Mouse (Mus musculus) ES-CJ7 (cell line): ENCODE measurements around the gene Gpr174.
A peak's percentile ranks its signal among the peaks of the same experiment; 100 is the strongest.

Source experiments
- DNase-seq: peaks from one replicate; pipeline ENCODE4 v3.0.0; 2011; ENCODE audit warnings: low read depth, low spot score

Gpr174 gene

GRCm38 (mm10) chrX:107255486-107256227 is at the start of gene Gpr174:
TSS of gene Gpr174 (plus strand) at chrX:107255878.
- no peak for DNase-seq

- no peak for DNase-seq
Observed at GRCm38 (mm10) chrX:107217577-107218090, 38.0 kb upstream of the Gpr174 start.

DNA sequence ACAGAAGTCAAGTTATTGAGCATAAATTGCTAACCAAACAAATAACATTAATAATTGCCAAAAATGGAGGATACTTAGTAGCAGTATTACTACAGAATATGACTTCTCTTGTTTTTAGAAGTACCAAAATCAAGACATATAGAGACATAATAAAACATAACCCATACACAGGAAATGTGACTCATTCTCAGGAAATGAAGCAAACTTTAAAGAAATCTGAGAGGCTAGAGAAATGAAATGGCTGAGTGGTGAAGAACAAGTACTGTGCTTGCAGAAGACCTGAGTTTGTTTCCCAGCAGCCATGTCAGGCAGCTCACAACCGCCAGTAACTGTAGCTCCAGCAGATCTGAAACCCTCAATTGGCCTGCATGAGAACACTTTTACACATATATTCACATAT is 30.8 kb upstream of the Gpr174 start:
- no peak for DNase-seq

DNA sequence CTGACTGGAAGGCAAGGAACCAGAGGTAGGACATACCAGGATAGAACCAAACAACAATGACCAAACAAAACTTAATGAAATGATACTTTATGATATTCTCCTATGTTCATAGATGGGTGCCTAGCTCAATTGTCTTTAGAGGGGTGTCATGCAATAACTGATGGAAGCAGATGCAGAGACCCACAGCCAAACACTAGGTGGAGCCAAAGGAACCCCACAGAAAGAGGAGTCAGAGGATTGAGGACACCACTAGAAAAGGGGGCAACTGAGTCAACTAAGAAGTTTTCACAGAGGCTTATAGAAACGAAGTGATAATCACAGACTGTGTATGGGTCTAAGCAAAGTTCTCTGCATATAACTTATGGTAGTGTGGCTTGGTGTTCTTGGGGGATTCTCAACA is 24.5 kb upstream of the Gpr174 start:
- DNase-seq = peak; percentile 2

DNA sequence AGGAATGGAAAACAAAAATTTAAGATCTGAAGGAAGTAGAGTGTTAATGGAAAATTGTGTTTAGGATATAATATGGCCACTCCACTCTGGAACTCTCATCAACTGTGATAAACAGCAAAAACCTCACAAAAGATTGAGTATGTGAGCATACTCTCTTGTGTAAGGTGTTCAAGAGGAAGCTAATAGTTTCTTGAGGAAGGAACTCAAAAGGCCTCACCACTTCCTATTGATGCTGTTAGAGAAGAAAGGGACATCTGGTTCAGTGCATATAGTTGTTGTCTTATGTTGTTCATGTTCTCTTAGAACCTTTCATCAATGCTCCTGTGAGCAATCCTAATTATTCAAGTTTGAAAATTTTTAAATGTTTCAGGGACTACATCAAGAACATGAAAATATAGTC is 21.0 kb upstream of the Gpr174 start:
- DNase-seq = no peak

DNA sequence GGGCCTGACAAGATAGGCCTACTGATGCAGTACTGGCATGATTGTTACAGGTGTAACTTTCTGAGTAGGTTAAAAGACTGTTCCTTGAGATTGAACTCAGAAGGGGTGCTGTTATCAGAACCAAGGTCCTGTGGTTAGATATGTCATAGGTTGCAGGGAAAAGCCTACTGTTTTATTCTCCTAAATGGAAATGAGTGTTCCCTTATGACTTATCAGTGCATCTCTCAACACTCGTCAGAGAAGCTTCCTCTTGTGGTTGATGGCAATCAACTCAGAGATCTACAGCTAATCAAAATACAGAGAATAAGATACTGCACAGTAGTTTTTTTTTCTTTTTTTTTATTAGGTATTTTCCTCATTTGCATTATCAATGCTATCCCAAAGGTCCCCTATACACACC is 19.2 kb upstream of the Gpr174 start:
- DNase-seq = no peak

GRCm38 (mm10) chrX:107250390-107250789 is 5.3 kb upstream of the Gpr174 start:
- no peak for DNase-seq

DNA sequence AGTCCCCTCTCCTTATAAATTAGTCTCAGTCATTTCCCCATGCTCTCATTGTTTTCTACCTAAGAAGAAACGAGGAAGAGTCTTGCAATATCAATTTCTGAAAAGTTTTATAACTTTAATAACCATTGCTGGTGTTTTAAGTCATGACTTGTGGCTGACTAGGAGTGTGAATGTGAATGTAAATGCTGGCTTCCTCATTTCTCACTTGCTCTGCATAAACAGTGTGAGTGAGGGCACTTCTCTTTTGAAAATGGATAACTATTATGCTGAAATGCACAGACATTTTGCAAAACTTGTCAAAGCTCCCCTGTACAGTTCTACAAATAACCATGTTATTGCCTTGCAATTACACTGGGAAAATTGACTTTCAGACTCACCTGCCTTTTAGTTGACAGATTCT is 8.9 kb downstream of the Gpr174 start:
- DNase-seq = no peak

DNA sequence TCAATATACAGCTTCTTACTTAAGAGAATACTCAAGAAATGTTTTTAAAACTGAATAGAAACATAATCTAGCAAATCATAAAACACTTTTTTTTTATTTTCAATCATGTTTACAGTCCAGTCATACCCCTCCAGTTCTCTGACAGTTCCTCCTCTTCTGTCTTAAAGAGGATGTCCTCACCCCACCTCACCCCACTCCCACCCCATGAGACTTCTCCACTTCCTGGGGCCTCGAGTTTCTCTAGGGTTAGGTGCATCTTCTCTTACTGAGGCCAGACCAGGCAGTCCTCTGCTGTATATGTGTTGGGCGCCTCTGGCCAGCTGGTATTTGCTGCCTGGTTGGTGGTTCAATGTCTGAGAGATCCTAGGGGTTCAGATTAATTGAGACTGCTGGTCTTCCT is 21.9 kb downstream of the Gpr174 start:
- no peak for DNase-seq

GRCm38 (mm10) chrX:107284211-107284610 is 28.5 kb downstream of the Gpr174 start:
- no peak for DNase-seq

GRCm38 (mm10) chrX:107297861-107298260 is 42.2 kb downstream of the Gpr174 start:
- peak; percentile 37 for DNase-seq

GRCm38 (mm10) chrX:107298761-107299160 is 43.1 kb downstream of the Gpr174 start:
- DNase-seq = no peak

DNA sequence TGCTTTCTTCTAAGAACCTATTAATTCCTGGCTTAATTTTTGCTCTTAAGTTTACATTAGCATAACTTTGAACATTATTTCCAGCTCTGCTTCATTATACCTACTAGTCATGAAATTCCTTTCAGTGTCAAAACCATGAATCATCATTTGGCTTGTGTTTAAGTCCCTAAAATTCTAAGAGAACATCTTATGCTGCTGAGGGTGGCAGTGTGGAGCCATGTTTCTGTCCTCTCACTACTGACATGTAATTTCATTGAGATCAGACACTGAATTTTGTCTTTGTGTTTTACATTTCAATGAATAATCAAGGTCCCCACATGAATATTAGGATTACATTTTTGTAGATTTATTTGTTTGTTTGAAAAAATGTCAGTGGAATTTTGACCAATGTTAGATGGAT is 50.8 kb downstream of the Gpr174 start:
- DNase-seq = no peak

DNA sequence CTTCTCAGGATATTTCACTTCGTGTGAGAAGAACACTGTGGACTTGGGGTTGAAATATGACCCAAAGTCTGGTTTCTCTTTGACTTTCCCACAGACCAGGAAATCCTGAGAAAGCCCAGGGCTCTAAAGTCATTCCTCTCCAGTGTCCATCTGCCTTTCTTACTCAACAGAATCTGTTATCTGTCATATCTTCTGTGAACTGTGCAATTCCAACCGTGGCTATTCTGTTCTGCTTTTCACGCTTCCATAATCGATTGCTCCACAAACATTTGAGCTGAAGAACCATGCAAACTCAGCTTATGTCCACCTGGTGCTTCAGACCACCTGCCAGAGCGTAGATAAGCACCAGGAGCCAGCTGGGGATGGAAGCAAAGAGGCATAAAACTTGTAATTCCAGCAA is 56.9 kb downstream of the Gpr174 start:
- no peak for DNase-seq

GRCm38 (mm10) chrX:107325697-107326381 is 70.2 kb downstream of the Gpr174 start:
- no peak for DNase-seq

- no peak for DNase-seq
Observed at GRCm38 (mm10) chrX:107329849-107330248, 74.2 kb downstream of the Gpr174 start.

DNA sequence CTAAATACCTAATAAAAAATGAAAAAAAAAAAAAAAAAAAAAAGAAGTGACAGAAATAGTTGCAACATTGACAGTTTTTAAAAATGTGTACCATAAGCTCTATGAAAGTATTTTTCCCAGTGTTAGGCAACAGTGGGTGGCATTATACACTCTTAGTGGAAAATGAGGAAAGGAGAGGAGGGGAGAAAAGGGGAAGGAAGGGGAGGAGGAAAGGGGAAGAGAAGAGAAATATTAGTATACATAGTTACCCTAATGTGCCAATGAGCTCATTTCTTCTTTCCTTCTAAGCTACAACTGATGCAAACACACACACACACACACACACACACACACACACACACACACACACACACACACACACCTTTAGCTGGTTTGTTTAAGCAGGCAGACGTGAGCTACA is 80.9 kb downstream of the Gpr174 start:
- DNase-seq = no peak

GRCm38 (mm10) chrX:107341980-107342379 is 86.3 kb downstream of the Gpr174 start:
- DNase-seq = peak; percentile 5
